Mouse (Mus musculus) adipocyte (in vitro differentiated cells): Measurements from ENCODE around the gene Usp11.
"Not testable (repeated sequence)": the region's sequence is repeated elsewhere in the genome, so short reads cannot be mapped to it uniquely, and the experiment has no call there.

Source experiments
- DNase-seq: peaks from one replicate; pipeline ENCODE4 v3.0.0-alpha.2; 2016; ENCODE audit warnings: low spot score

Usp11 gene

GRCm38 (mm10) chrX:20703741-20704290, at the start of gene Usp11:
Gene Usp11 (plus strand): TSS chrX:20703906.
- DNase-seq, result no peak

- no peak for DNase-seq
Measured at GRCm38 (mm10) chrX:20657593-20657992, 46.1 kb upstream of the Usp11 start.

GRCm38 (mm10) chrX:20658026-20658652, 45.6 kb upstream of the Usp11 start, which contains the start of gene Uba1:
Gene Uba1 (plus strand): TSS chrX:20658326.
- peak; percentile 78 for DNase-seq

GRCm38 (mm10) chrX:20658891-20659406, 44.8 kb upstream of the Usp11 start:
- DNase-seq, result no peak

DNA sequence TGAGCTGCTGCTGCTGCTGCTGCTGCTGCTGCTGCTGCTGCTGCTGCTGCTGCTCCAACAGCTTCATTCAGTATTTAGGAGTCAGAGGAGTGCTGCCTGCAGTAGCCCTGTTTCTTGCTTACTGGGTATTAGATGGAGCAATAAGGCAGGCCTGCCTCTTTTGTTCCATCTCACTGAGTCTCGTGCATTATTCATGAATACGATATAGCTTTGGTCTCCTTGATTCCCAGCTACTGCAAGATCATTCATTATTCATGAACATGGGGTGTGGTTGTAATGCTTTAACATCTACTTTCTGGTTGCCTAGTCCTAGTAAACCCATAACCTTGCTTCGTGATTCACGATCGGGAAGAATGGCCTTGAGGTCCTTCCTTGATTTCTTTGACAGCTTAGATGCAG, 41.4 kb upstream of the Usp11 start:
- DNase-seq, result no peak

DNA sequence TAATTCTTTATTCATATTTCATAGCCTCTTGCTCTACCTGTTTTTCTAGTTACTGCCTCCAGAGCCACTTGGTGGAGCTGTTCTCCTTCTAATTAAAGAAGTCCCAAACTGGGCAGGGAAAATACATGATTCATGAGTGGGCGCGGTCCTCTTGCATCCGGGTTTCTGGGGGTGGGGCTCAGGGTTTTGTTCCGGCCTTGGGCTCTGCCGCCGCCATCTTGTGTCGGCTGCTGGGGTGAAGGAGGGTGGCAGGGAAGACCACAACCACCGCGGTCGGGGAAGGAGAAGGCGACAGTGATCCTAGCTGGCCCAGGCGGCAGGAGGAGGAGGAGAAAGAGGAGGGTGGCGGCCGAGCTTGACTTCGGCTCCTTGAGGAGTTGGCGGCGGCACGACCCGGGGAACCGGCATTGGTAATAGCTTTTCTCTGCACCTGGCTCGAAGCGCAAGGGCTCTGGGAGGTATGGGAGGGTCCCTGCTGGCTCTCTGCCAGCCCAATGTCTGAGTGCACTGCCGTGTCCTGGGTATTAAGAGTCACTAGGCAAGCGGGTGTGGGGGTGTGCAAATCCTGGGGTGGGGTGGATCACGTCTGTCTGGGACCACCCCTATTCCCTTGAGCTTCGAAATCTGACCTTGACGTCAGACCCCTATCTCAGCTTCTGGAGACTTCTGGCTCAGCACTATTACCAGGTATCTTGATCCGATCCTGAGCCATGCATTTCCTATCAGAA, 40.8 kb upstream of the Usp11 start:
- DNase-seq, result peak; percentile 95

- peak; percentile 29 for DNase-seq
Measured at GRCm38 (mm10) chrX:20663444-20663790, 40.3 kb upstream of the Usp11 start.

GRCm38 (mm10) chrX:20687519-20688067, 16.1 kb upstream of the Usp11 start, which contains the start of gene Cdk16:
Gene Cdk16 (plus strand): TSS chrX:20687954.
- peak; percentile 97 for DNase-seq

DNA sequence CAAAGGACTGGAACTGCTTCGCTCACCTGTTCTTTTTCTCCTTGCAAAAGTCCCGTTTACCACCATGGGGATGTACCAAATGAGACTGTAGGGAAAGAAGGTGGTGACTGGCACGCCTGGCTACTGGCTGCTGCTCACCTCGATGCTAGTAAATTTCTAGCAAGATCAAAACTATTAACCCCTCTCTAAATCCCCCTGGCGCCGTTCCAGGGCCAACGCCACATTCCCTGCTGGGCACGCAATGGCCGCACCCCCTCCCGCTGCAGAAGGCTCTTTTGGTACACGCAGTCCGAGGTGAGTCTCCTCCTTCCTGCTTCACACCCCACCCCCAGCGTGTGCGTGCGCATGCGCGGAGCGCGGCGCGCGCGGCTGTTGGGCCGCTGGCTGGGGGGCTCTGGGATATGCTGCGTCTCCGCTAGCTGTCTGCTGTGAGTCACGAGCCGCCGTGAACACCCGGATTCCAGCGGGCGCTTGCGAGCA, 15.6 kb upstream of the Usp11 start:
- DNase-seq, result peak; percentile 84

- peak; percentile 64 for DNase-seq
Measured at GRCm38 (mm10) chrX:20688615-20689014, 15.1 kb upstream of the Usp11 start.

DNA sequence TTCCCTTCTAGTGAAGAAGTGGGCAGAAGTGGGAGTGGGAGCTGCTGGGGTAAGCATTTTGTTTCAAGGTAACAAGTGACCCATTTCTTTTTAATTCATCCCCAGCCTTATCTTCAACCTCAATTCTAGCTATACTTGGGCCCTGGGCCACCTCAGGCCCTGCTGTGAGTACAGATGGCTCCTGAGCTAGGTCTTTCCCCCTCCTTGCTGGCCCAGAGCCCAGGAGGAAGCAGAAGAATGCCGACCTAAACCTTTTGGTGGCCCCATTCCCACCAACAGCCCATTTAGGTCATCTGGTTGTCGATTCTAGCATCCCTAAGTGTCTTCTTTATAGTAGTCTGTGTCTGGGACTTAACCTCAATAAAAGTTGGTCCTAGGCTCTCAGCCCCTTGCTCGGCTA, 12.1 kb upstream of the Usp11 start:
- DNase-seq, result no peak

DNA sequence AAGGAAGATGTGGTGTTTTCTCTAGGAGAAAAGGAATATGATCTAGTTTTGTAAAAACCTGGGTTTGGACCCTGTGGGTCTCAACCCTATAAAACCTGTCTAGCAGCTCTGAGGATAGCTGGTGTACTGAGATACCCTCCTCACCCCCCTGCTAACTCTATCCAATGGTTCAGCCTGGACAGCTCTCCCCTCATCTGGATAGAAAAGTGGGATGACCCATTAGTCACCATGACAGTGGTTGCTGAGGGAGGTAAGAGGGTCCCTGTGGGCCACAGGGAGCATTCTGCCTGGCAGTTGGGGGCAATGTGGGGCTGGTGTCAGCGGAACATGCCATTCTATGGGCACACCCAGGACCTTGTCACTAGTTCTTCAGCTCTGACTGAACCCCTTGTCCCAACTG, 11.1 kb upstream of the Usp11 start:
- no peak for DNase-seq

GRCm38 (mm10) chrX:20695842-20696241, 7.9 kb upstream of the Usp11 start:
- DNase-seq, result no peak

GRCm38 (mm10) chrX:20704295-20705082, 783 bp downstream of the Usp11 start:
- DNase-seq, result peak; percentile 93

DNA sequence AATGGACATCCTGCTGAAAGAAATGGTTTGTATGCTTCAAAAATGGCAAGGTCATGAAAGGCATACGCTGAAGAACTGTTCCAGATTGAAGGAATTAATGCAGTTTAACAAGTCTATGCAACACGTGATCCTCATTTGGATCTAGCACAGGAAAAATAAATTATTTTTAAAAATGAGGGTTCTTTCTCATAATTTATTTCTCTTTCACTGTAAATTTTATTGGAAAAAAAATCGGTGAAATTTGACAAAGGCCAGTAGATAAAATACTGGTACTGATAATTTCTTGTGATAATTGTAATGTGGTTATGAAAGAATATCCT, 1.3 kb downstream of the Usp11 start:
- peak; percentile 24 for DNase-seq

DNA sequence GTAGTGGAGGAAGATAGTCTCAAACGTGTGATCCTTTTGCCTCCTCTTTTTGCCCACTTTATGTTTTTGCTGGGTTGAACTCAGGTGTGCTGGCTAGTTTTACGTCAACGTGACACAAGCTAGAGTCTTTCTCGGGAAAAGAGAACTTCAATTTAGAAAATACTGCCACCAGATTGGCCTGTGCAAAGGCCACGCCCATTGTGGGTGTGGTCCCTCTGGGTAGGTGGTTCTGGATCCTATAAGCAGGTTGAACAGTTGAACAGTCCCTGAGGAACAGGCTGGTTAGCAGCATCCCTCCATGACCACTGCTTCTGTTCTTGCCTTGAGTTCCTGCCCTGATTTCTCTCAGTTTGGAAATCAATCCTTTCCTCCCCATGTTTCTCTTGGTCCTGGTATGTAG, 25.0 kb downstream of the Usp11 start:
- no peak for DNase-seq

DNA sequence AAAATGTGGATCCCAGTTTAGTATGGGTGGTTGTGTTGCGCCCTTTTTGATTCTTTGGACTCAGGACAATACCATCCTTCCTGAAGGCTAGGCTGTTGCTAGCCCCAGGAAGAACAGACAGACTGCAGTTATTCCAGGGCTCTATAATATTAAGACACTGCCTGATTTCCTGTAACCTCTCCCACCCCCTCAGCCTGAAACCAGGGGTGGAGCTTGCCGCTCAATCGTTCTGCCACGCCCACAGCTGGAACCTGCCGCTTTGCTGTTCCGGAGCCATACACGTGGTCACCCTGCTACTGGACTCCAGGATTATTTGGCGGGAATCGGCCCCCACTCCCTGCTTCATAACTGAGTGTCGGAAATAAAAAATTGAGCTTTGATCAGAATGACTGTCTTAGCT, 26.3 kb downstream of the Usp11 start:
- not testable (repeated sequence) for DNase-seq

DNA sequence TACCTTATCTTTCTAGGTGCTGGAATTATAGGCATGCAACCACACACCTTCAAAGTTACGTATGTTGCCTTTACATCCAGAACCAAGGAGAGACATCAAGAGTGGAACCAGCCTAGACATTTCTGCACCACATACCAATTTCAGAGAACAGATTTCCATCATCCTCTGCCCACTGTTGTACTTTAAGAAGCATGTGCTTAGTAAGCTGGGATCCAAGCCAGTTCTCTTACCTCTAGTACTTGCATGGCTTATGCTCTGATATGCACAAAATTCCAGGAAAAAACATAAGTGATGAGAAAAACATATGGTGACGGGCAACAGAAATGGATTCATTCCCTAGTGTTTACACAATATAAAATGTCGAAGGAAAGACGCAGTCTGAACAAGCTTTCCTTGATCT, 32.8 kb downstream of the Usp11 start:
- DNase-seq, result no peak

GRCm38 (mm10) chrX:20748829-20749228, 45.1 kb downstream of the Usp11 start:
- no peak for DNase-seq

GRCm38 (mm10) chrX:20761201-20761600, 57.5 kb downstream of the Usp11 start:
- DNase-seq, result no peak
